Mouse (Mus musculus) brain, embryonic 14.5 days (tissue): ENCODE measurements around the gene Mecr. TPM values are rescaled to one million over a fixed set of nuclear protein-coding genes. Genes with fewer than 3 reads are reported as not detected.
"Not testable (repeated sequence)": the region's sequence is repeated elsewhere in the genome, so short reads cannot be mapped to it uniquely, and the experiment has no call there.

Experiments
- DNase-seq: peaks from one replicate; pipeline ENCODE4 v3.0.0-alpha.2; 2011; ENCODE audit warnings: low read depth
- CTCF ChIP-seq: fragments of 200-500 bp; IDR thresholded peaks from 2 replicates; pipeline ENCODE4 v1.5.1; 2012; ENCODE audit warnings: inconsistent platforms, mild to moderate bottlenecking, moderate library complexity, borderline replicate concordance; ENCODE audit not compliant: insufficient read depth, insufficient read length; ENCODE audit errors: extremely low read depth
- POLR2A ChIP-seq: fragments of 200-500 bp; IDR thresholded peaks from 2 replicates; pipeline ENCODE4 v1.6.1; 2012; ENCODE audit warnings: mild to moderate bottlenecking, inconsistent platforms, borderline replicate concordance; ENCODE audit not compliant: poor library complexity, insufficient read depth, insufficient read length, severe bottlenecking; ENCODE audit errors: extremely low read depth
- polyA plus RNA-seq: library from polyadenylated mRNA; depleted of rRNA; stranded (reverse); fragments of >200 nt; gene quantifications from 2 replicates; pipeline ENCODE4 v1.2.3, GENCODE M21; 2012; rRNA removed

Gene Mecr
- polyA plus RNA-seq, result 28.8 and 34.4 TPM in 2 replicates

- peak; percentile 96 for DNase-seq
- no peak for TF ChIP-seq CTCF
- TF ChIP-seq POLR2A, result peak; percentile 55; the same call in 1 of the 2 replicates
Observed at GRCm38 (mm10) chr4:131843290-131843743, at the start of gene Mecr. TSS of gene Mecr (plus strand) at chr4:131843470.

- peak; percentile 66 for DNase-seq
- no peak for TF ChIP-seq POLR2A
- no peak for TF ChIP-seq CTCF
Observed at GRCm38 (mm10) chr4:131796312-131797080, 46.8 kb upstream of the Mecr start.

GRCm38 (mm10) chr4:131797483-131797882 lies 45.8 kb upstream of the Mecr start:
- TF ChIP-seq CTCF (no peak), POLR2A (no peak)
- DNase-seq, result peak; percentile 49

- no peak for TF ChIP-seq CTCF
- TF ChIP-seq POLR2A, result no peak
- no peak for DNase-seq
Observed at GRCm38 (mm10) chr4:131797920-131798319, 45.4 kb upstream of the Mecr start.

GRCm38 (mm10) chr4:131798968-131799367 lies 44.3 kb upstream of the Mecr start:
- no peak for DNase-seq
- TF ChIP-seq POLR2A (no peak), CTCF (no peak)

GRCm38 (mm10) chr4:131803846-131804245 lies 39.4 kb upstream of the Mecr start:
- no peak for TF ChIP-seq CTCF
- no peak for TF ChIP-seq POLR2A
- DNase-seq, result no peak

GRCm38 (mm10) chr4:131804732-131805131 lies 38.5 kb upstream of the Mecr start:
- not testable (repeated sequence) for DNase-seq

GRCm38 (mm10) chr4:131805255-131805654 lies 38.0 kb upstream of the Mecr start:
- TF ChIP-seq CTCF, result no peak
- TF ChIP-seq POLR2A, result no peak
- no peak for DNase-seq

- peak; percentile 42 for DNase-seq
- TF ChIP-seq POLR2A (no peak), CTCF (no peak)
Observed at GRCm38 (mm10) chr4:131812458-131812857, 30.8 kb upstream of the Mecr start.

GRCm38 (mm10) chr4:131813798-131814197 lies 29.5 kb upstream of the Mecr start:
- TF ChIP-seq CTCF, result no peak
- no peak for TF ChIP-seq POLR2A
- DNase-seq, result no peak

- no peak for DNase-seq
- no peak for TF ChIP-seq POLR2A
- no peak for TF ChIP-seq CTCF
Observed at GRCm38 (mm10) chr4:131814869-131815268, 28.4 kb upstream of the Mecr start.

GRCm38 (mm10) chr4:131815774-131816173 lies 27.5 kb upstream of the Mecr start:
- DNase-seq, result no peak

More at GRCm38 (mm10) chr4:131815774-131816173, 27.5 kb upstream of the Mecr start:
- TF ChIP-seq CTCF (no peak), POLR2A (no peak)
